Mouse (Mus musculus) cerebellum, adult (tissue): ENCODE data around the gene Vwa7.

ENCODE experiments used
- ATAC-seq: cut with Nextera tagmentation; 2 replicates; pipeline ENCODE4 v1.9.2; 2017; ENCODE audit warnings: mild to moderate bottlenecking, moderate library complexity, mixed read lengths; ENCODE audit not compliant: insufficient number of reproducible peaks, low FRiP score, low TSS enrichment

Gene Vwa7

GRCm38 (mm10) chr17:35060071-35060470, 43.7 kb downstream of the Vwa7 start:
- no peak for ATAC-seq

- ATAC-seq, result no peak
These were observed 44.4 kb downstream of the Vwa7 start for GRCm38 (mm10) chr17:35060737-35061297.

DNA sequence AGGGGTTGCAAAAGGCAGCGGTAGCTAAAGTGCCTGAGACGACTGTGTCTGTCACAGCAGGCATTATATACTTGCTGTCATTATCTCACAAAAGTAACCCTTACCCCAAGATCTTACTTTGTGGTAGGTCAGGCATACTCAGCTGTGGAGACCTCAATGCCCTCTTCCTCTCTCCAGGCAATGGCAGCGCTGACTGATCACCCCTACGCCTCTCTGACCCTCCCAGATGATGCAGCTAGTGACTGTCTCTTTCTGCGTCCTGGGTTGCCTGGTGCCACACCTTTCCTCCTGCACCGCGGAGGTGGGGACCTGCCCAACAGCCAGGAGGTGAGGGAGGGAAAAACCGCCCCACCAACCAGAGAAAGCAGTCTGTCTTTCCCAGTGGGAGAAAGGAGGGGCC, 44.9 kb downstream of the Vwa7 start:
- no peak for ATAC-seq

- no peak for ATAC-seq
These were observed 47.1 kb downstream of the Vwa7 start for GRCm38 (mm10) chr17:35063466-35063865.

DNA sequence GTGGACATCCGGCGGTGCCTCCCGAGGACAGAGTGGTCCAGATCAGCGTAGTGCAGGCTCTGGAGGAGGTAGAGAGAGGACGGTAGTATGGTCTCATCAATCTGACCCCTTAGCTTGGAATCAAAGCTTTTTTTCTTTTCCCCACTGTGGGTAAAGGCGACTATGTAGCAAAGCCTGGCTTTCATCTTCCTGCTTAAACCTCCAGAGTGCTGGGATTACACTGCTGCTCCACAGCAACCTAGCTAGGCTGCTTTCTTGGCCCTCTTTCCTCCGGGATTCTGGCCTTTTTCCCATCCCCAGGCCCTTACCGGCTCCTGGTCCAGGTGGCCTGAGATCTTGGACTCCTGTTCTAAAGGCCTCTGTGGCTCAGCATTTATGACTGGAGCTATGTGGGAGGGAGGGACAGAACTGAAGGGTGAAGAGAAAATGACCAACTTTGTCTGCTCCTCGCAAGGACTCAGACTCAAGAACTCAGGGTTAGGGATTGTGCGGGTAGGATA, 48.0 kb downstream of the Vwa7 start:
- no peak for ATAC-seq

GRCm38 (mm10) chr17:35064951-35065947, 48.9 kb downstream of the Vwa7 start, which contains the start of gene Ly6g6c:
Gene Ly6g6c, plus strand, starts transcription at chr17:35065388.
- no peak for ATAC-seq

DNA sequence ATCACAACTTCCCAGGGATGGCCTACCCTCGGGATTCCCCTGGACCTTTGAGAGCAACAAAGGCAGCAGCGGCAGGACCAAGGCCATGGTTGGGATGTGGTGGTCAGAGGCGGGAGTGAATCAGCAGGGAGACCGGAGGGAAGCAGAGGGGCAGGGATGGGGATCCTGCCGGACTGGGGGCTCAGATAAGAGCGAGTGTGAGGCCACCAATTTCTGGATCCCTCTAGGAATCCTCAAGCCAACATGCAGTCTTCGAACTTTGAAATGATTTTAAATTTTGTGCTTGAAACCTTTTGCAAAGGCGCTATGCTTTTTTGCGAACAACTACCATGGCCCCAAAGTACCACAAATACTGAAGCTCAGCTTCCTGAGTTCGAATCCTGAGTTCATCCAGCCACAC, 49.7 kb downstream of the Vwa7 start, which contains the start of gene Mpig6b:
Gene Mpig6b (minus strand): TSS at position 101 of the 400 bp plus-strand sequence.
- no peak for ATAC-seq

GRCm38 (mm10) chr17:35068213-35068914, 52.0 kb downstream of the Vwa7 start:
- ATAC-seq, result no peak

DNA sequence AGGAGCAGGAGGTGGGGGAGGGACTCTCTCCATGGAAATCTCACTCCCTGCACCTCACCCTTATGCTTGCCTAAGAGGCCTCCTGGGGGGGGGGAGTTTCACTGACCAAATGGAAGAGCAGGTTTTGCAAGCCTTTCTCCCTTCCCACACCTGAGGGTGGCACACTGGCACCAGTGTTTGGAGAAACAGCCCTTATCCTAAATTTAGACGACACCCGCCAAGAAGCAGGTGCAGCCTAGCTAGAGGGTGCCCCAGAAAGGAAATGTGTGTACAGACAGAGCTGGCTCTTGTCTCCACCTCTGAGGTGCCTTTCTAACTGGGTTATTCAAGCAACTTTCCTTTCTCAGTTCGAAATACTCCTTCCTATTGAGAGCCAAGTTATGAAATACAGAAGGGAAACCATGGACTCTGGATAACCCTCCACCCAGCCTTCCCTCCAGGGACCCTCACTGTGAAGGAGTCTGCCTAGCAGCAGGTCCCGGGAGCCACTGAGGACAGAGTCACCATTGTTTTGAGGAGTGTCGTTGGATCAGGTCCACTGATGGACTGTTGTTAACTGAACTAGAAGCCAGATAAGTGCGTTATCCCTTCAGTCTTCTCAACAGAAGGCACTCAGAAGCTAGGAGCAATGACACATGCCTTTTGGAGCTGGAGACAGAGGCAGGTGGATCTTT, 54.3 kb downstream of the Vwa7 start:
- peak; percentile 87 for ATAC-seq

DNA sequence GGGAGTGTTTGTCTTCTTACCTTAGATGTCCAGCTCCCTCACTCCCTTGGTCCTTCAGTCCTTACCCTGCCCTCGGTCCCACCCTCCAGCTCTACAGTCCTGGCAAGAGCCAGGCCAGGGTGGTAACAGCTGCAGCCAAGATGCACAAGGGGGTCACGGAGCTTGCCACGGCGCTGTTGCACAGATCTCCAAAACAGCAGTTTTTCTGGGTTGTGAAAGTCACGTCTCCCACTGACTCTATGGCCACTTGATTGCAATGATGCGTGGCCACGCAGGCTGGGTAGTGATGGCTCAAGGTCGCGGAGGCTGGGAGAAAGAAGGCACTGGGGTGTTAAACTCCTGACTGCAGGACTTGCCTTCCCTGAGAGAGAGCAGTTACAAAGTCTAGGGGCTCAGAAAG, 55.1 kb downstream of the Vwa7 start:
- ATAC-seq, result no peak

DNA sequence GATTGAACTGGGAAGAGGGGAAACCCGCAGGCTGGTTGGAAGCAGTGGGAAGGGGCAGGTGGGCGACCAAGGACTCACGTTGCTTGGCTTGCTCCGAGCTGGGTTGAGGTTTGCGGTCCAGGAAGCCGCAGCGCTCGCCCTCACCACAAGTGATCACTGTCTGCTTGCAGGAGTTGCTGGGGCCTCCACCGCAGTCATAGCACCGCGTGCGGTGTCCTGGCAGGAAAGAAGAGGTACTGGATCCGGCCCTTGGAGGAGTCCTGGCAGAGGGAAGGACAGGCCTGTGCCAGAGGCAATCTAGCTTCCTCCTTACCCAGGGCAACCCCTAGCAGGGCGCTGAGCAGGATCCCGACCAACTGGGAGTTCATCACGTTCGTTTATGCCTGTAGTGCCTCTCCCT, 57.7 kb downstream of the Vwa7 start:
- ATAC-seq, result peak; percentile 57
